Mouse (Mus musculus): ENCODE measurements around the gene Samd14.
A peak's percentile ranks its signal among the peaks of the same experiment; 100 is the strongest.

Gene Samd14

GRCm38 (mm10) chr11:94989562-94990017 is 20.1 kb upstream of the Samd14 start:
- DNase-seq (ENCODE audit: extremely low spot score, low spot score) = peak; percentile 93

- DNase-seq (ENCODE audit: extremely low spot score, low spot score) = no peak
Measured at GRCm38 (mm10) chr11:94990102-94990748, 19.5 kb upstream of the Samd14 start.

- peak; percentile 99 for DNase-seq (ENCODE audit: extremely low spot score, low spot score)
Measured at GRCm38 (mm10) chr11:94990749-94991577, 18.7 kb upstream of the Samd14 start, which contains the start of gene Ppp1r9b. Ppp1r9b (plus strand) TSS chr11:94991035.

GRCm38 (mm10) chr11:94991641-94992479 is 17.8 kb upstream of the Samd14 start:
- DNase-seq (ENCODE audit: extremely low spot score, low spot score) = peak; percentile 73

- DNase-seq (ENCODE audit: extremely low spot score, low spot score) = peak; percentile 48
Measured at GRCm38 (mm10) chr11:94992480-94992753, 17.3 kb upstream of the Samd14 start.

GRCm38 (mm10) chr11:94992754-94993606 is 16.7 kb upstream of the Samd14 start:
- DNase-seq (ENCODE audit: extremely low spot score, low spot score) = peak; percentile 46

- no peak for DNase-seq (ENCODE audit: extremely low spot score, low spot score)
Measured at GRCm38 (mm10) chr11:94994208-94994814, 15.4 kb upstream of the Samd14 start.

- DNase-seq (ENCODE audit: extremely low spot score, low spot score) = no peak
Measured at GRCm38 (mm10) chr11:94994947-94995772, 14.5 kb upstream of the Samd14 start.

GRCm38 (mm10) chr11:94996101-94996500 is 13.6 kb upstream of the Samd14 start:
- no peak for DNase-seq (ENCODE audit: extremely low spot score, low spot score)

- DNase-seq (ENCODE audit: extremely low spot score, low spot score) = no peak
Measured at GRCm38 (mm10) chr11:94996984-94997383, 12.7 kb upstream of the Samd14 start.

GRCm38 (mm10) chr11:94997596-94997995 is 12.1 kb upstream of the Samd14 start:
- DNase-seq (ENCODE audit: extremely low spot score, low spot score) = no peak

- DNase-seq (ENCODE audit: extremely low spot score, low spot score) = no peak
Measured at GRCm38 (mm10) chr11:94998041-94998531, 11.6 kb upstream of the Samd14 start.

- no peak for DNase-seq (ENCODE audit: extremely low spot score, low spot score)
Measured at GRCm38 (mm10) chr11:95000128-95000527, 9.6 kb upstream of the Samd14 start.

GRCm38 (mm10) chr11:95000548-95000947 is 9.1 kb upstream of the Samd14 start:
- DNase-seq (ENCODE audit: extremely low spot score, low spot score) = no peak

GRCm38 (mm10) chr11:95001058-95001457 is 8.6 kb upstream of the Samd14 start:
- DNase-seq (ENCODE audit: extremely low spot score, low spot score) = peak; percentile 77

GRCm38 (mm10) chr11:95001584-95002347 is 7.9 kb upstream of the Samd14 start:
- DNase-seq (ENCODE audit: extremely low spot score, low spot score) = no peak

GRCm38 (mm10) chr11:95002705-95003104 is 7.0 kb upstream of the Samd14 start:
- DNase-seq (ENCODE audit: extremely low spot score, low spot score) = no peak

GRCm38 (mm10) chr11:95004136-95004936 is 5.3 kb upstream of the Samd14 start:
- DNase-seq (ENCODE audit: extremely low spot score, low spot score) = no peak

Data from neural tube, embryonic 10.5 days (tissue).